Mouse (Mus musculus) limb, embryonic 12.5 days (tissue): Measurements from ENCODE around the gene Bola1. TPM values are rescaled to one million over a fixed set of nuclear protein-coding genes. Genes with fewer than 3 reads are reported as not detected.

ENCODE experiments used
- ATAC-seq: fragments of 200-750 bp; cut with Nextera tagmentation; 2 replicates; pipeline ENCODE4 v1.8.0; 2017; ENCODE audit warnings: low read depth, moderate TSS enrichment; ENCODE audit not compliant: insufficient number of reproducible peaks, insufficient read depth, low FRiP score, low TSS enrichment
- H3K27ac ChIP-seq: fragments of 300-500 bp; sonication (generic); 2 replicates; pipeline ENCODE4 v1.5.1; 2016; ENCODE audit warnings: mild to moderate bottlenecking, moderate library complexity
- H3K27me3 ChIP-seq: fragments of 300-500 bp; sonication (generic); 2 replicates; pipeline ENCODE4 v1.6.1; 2016; ENCODE audit warnings: mild to moderate bottlenecking, moderate library complexity
- H3K36me3 ChIP-seq: fragments of 300-500 bp; sonication (generic); 2 replicates; pipeline ENCODE4 v1.6.1; 2016; ENCODE audit warnings: mild to moderate bottlenecking, moderate library complexity
- H3K4me1 ChIP-seq: fragments of 300-500 bp; sonication (generic); replicated peaks from 2 replicates; pipeline ENCODE4 v1.6.1; 2016
- H3K4me2 ChIP-seq: fragments of 300-500 bp; sonication (generic); 2 replicates; pipeline ENCODE4 v1.6.1; 2016; ENCODE audit warnings: mild to moderate bottlenecking, moderate library complexity
- H3K4me3 ChIP-seq: fragments of 300-500 bp; sonication (generic); replicated peaks from 2 replicates; pipeline ENCODE4 v1.5.1; 2016; ENCODE audit warnings: mild to moderate bottlenecking
- H3K9ac ChIP-seq: fragments of 300-500 bp; sonication (generic); replicated peaks from 2 replicates; pipeline ENCODE4 v1.6.1; 2016; ENCODE audit warnings: mild to moderate bottlenecking, moderate library complexity
- H3K9me3 ChIP-seq: fragments of 300-500 bp; sonication (generic); 2 replicates; pipeline ENCODE4 v1.6.1; 2016; ENCODE audit warnings: mild to moderate bottlenecking, moderate library complexity
- WGBS: fragments of 180-500 bp; shearing (Covaris S2); methylation state at CpG from one replicate; pipeline ENCODE4 v1.1.7; 2016; 5-methylcytosine and 5-hydroxymethylcytosine counted together
- polyA plus RNA-seq: library from polyadenylated mRNA; unstranded; fragments of >200 nt; fragmentation: Nextera tagmentation; extraction: Ambion mirVana; gene quantifications from 2 replicates; pipeline ENCODE4 v1.2.1, GENCODE M21; 2016

Bola1 gene
- polyA plus RNA-seq, 1 experiment from 2014 or later, result 56.3 TPM

GRCm38 (mm10) chr3:96236834-96237334, 17.4 kb upstream of the Bola1 start:
- peak overlapping the region; percentile 56 for H3K4me2 ChIP-seq
- H3K9ac ChIP-seq, result peak overlapping the region; percentile 66
- H3K9me3 ChIP-seq, result no peaks in the 10 kb centered on the region
- H3K27me3 ChIP-seq, result no peaks in the 10 kb centered on the region
- no peaks in the 10 kb centered on the region for H3K36me3 ChIP-seq
- H3K4me3 ChIP-seq, result peak overlapping the region; percentile 41
- no peak for ATAC-seq
- 72% methylated on average over 4 of the region's 4 CpGs for WGBS
- peaks cover 20% of the 10 kb centered on the region for H3K4me1 ChIP-seq
- peak overlapping the region; percentile 84 for H3K27ac ChIP-seq

GRCm38 (mm10) chr3:96235836-96236235, 16.3 kb upstream of the Bola1 start:
- Histone ChIP-seq H3K36me3 (no peaks in the 10 kb centered on the region), H3K9me3 (no peaks in the 10 kb centered on the region), H3K27me3 (no peaks in the 10 kb centered on the region), H3K4me3 (no peak overlapping the region), H3K4me1 (peaks cover 18% of the 10 kb centered on the region), H3K27ac (0 out of 2 replicates have a peak overlapping the region, but pooled peaks have one; percentile 1), H3K9ac (no peak overlapping the region), H3K4me2 (no peak overlapping the region)
- 71% methylated on average over 3 of the region's 3 CpGs for WGBS
- ATAC-seq, result no peak

DNA sequence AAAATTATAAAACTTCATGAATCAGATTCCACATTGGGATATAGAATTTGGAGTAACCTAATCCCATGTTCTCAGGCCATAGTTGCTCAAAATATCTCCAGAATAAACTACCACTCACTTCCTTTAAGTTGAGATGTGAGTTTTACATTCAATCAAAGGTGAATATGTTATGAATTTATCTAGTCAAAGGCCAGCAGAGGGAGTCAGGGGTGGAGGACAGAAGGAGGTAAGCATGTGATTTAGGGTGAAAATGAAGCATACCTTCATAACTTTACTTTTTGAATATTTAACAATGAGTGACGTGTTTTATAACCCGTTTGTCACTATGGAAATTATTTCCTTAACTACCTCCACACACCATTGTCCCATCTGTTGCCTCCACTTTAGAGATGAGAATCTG, 15.4 kb upstream of the Bola1 start:
- H3K4me1 ChIP-seq, result peaks cover 16% of the 10 kb centered on the region
- ATAC-seq, result no peak
- no peaks in the 10 kb centered on the region for H3K27me3 ChIP-seq
- no peak overlapping the region for H3K9ac ChIP-seq
- H3K27ac ChIP-seq, result no peak overlapping the region
- H3K4me2 ChIP-seq, result no peak overlapping the region
- H3K36me3 ChIP-seq, result no peaks in the 10 kb centered on the region
- WGBS, result 82% methylated on average over 2 of the region's 2 CpGs
- H3K4me3 ChIP-seq, result no peak overlapping the region
- no peaks in the 10 kb centered on the region for H3K9me3 ChIP-seq

DNA sequence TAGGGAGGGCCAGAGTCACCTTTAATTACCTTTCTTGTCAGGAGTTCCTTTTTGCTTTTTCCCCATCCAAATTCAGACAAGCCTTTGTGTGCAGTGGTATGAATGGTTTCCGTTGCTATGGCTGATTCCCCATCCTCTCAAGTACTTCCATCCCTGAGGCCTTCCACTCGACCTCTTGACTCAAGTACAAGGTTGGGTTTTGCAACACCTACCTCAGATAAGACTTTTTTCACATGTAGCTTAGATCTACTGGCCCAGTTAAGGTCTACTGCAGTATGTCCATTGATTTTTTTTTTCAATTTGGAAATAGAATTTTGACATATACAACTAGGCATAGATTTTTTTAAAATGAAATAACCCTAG, 12.2 kb upstream of the Bola1 start:
- no peaks in the 10 kb centered on the region for H3K27me3 ChIP-seq
- WGBS, result 62% methylated on average over 2 of the region's 2 CpGs
- no peak for ATAC-seq
- no peaks in the 10 kb centered on the region for H3K9me3 ChIP-seq
- no peak overlapping the region for H3K4me3 ChIP-seq
- H3K9ac ChIP-seq, result no peak overlapping the region
- no peak overlapping the region for H3K4me2 ChIP-seq
- H3K36me3 ChIP-seq, result no peaks in the 10 kb centered on the region
- peaks cover 7% of the 10 kb centered on the region; the same call in 1 of the 2 replicates for H3K4me1 ChIP-seq
- no peak overlapping the region for H3K27ac ChIP-seq

GRCm38 (mm10) chr3:96230910-96231757, 11.6 kb upstream of the Bola1 start:
- no peak overlapping the region for H3K27ac ChIP-seq
- H3K4me3 ChIP-seq, result no peak overlapping the region
- 76% methylated on average over 4 of the region's 4 CpGs for WGBS
- H3K9me3 ChIP-seq, result no peaks in the 10 kb centered on the region
- ATAC-seq, result no peak
- no peaks in the 10 kb centered on the region for H3K36me3 ChIP-seq
- H3K27me3 ChIP-seq, result no peaks in the 10 kb centered on the region
- no peak overlapping the region for H3K9ac ChIP-seq
- no peak overlapping the region for H3K4me2 ChIP-seq
- peaks cover 5% of the 10 kb centered on the region; the same call in 1 of the 2 replicates for H3K4me1 ChIP-seq

DNA sequence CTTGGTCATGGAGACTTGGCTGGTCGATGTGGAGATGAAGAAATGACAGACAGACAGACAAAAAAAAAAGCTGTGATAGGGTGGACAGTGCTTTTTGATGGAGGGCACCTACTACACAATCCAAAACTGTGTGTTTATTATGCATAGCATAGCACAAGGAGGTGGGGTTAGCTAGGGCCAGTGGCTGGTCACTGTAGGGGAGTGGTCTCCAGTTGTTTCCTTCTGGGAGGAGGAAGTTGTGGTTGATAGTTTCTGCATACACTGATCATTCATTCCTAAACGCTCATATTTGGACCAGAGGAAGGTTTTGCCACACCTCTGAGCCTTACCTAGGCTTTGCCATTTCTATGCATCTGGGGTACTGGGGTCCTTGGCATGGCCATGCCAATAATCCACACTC, 10.9 kb upstream of the Bola1 start:
- H3K27ac ChIP-seq, result no peak overlapping the region
- H3K4me3 ChIP-seq, result no peak overlapping the region
- no peaks in the 10 kb centered on the region for H3K27me3 ChIP-seq
- no peak for ATAC-seq
- H3K36me3 ChIP-seq, result no peaks in the 10 kb centered on the region
- H3K9ac ChIP-seq, result no peak overlapping the region
- H3K4me1 ChIP-seq, result peaks cover 5% of the 10 kb centered on the region; the same call in 1 of the 2 replicates
- no peak overlapping the region for H3K4me2 ChIP-seq
- no peaks in the 10 kb centered on the region for H3K9me3 ChIP-seq
- WGBS, result 82% methylated on average over 2 of the region's 2 CpGs

- Histone ChIP-seq H3K9ac (no peak overlapping the region), H3K4me3 (no peak overlapping the region), H3K27me3 (no peaks in the 10 kb centered on the region), H3K36me3 (no peaks in the 10 kb centered on the region), H3K27ac (no peak overlapping the region), H3K4me2 (no peak overlapping the region), H3K4me1 (peaks cover 10% of the 10 kb centered on the region; the same call in 1 of the 2 replicates), H3K9me3 (no peaks in the 10 kb centered on the region)
- no peak for ATAC-seq
- 71% methylated on average over 2 of the region's 2 CpGs for WGBS
These were observed 9.3 kb upstream of the Bola1 start for GRCm38 (mm10) chr3:96228828-96229227.

- Histone ChIP-seq H3K36me3 (no peaks in the 10 kb centered on the region), H3K27ac (no peak overlapping the region), H3K27me3 (no peaks in the 10 kb centered on the region), H3K9me3 (no peaks in the 10 kb centered on the region), H3K9ac (no peak overlapping the region), H3K4me3 (no peak overlapping the region), H3K4me1 (peaks cover 27% of the 10 kb centered on the region), H3K4me2 (no peak overlapping the region)
- ATAC-seq, result no peak
- WGBS, result 67% methylated on average over 8 of the region's 8 CpGs
These were observed 7.5 kb upstream of the Bola1 start for GRCm38 (mm10) chr3:96226695-96227648.

DNA sequence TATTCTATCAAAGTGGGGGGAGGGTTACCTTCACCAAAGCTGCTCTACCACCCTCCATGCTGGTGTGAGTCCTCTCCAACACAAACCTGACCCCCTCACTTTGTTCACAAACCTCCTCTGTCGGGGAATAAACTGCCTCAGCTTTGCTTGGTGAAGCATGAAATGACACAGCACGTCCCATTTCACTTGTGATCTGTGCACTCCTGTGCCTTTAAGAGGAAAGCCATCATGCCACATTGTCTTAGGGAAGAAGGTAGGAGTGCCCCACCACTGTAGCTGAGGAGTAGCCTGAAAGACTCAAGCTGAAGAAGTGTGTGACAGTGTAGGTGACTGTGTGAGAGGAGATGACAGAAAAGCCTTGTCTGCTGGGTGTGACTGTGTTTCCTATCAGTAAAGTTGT, 5.9 kb upstream of the Bola1 start:
- H3K9ac ChIP-seq, result no peak overlapping the region
- no peaks in the 10 kb centered on the region for H3K9me3 ChIP-seq
- no peak for ATAC-seq
- H3K36me3 ChIP-seq, result no peaks in the 10 kb centered on the region
- H3K27ac ChIP-seq, result no peak overlapping the region
- H3K4me1 ChIP-seq, result peaks cover 34% of the 10 kb centered on the region
- H3K4me3 ChIP-seq, result no peak overlapping the region
- no peak overlapping the region for H3K4me2 ChIP-seq
- 54% methylated on average over 2 of the region's 2 CpGs for WGBS
- no peaks in the 10 kb centered on the region for H3K27me3 ChIP-seq

- Histone ChIP-seq H3K9me3 (no peaks in the 10 kb centered on the region), H3K27me3 (no peaks in the 10 kb centered on the region), H3K27ac (no peak overlapping the region), H3K4me3 (no peak overlapping the region), H3K4me2 (peak overlapping the region; percentile 80), H3K9ac (no peak overlapping the region), H3K36me3 (no peaks in the 10 kb centered on the region), H3K4me1 (peaks cover 41% of the 10 kb centered on the region)
- WGBS, result 92% methylated on average over 4 of the region's 4 CpGs
- no peak for ATAC-seq
These were observed 3.3 kb upstream of the Bola1 start for GRCm38 (mm10) chr3:96222774-96223173.

GRCm38 (mm10) chr3:96221640-96222038, 2.1 kb upstream of the Bola1 start:
- Histone ChIP-seq H3K9me3 (no peaks in the 10 kb centered on the region), H3K4me3 (peak overlapping the region; percentile 59), H3K36me3 (no peaks in the 10 kb centered on the region), H3K27me3 (no peaks in the 10 kb centered on the region), H3K4me2 (peak overlapping the region; percentile 80), H3K4me1 (peaks cover 37% of the 10 kb centered on the region), H3K27ac (peak overlapping the region; percentile 99), H3K9ac (peak overlapping the region; percentile 69)
- 21% methylated on average over 9 of the region's 9 CpGs for WGBS
- ATAC-seq, result no peak
